Mouse (Mus musculus): Measurements from ENCODE around the gene A530064D06Rik.

DNA sequence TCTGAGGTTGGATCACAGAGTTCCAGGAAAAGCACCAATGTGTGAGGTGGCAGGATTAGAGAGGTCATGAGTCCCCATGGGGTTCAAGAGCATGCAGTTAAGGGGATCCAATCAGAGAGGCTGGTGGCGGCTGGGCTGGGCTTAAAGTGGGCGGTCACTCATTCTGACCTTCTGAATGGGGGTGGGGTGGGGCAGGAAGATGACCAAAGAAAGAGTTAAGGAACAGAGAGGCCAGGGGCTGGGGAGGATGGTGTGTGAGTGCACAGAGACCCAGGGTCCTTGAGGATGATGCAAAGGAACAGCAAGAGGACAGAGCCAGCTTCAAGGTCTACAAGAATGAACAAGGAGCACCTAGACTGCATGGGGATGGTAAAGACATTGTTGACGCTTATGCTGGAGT is 58.6 kb downstream of the A530064D06Rik start:
- TF ChIP-seq TAL1 (conservative IDR thresholded peaks at IDR 0.05; ENCODE audit: low read depth, low read length) (no peak), CTCF (IDR thresholded peaks at IDR 0.05; ENCODE audit: low read depth, low read length) (no peak), GATA1 (IDR thresholded peaks at IDR 0.05; ENCODE audit: borderline replicate concordance, low read length) (no peak), POLR2AphosphoS5 (IDR thresholded peaks at IDR 0.05; ENCODE audit: insufficient replicate concordance, low read depth, low read length) (no peak)

All from G1E (cell line).